Mouse (Mus musculus): Measurements from ENCODE around the gene Jaml.

- TF ChIP-seq POLR2A (IDR thresholded peaks at IDR 0.05; ENCODE audit: low read depth, low read length) = no peak
- TF ChIP-seq CTCF (conservative IDR thresholded peaks at IDR 0.05; ENCODE audit: insufficient read depth, insufficient read length, low read depth, low read length) = no peak
Measured at GRCm38 (mm10) chr9:45066735-45067134, 12.2 kb upstream of the Jaml start.

Data from kidney, adult 2 months (tissue).